Mouse (Mus musculus) thymus, adult 2 months (tissue): ENCODE measurements at regions not wholly inside any gene's neighbourhood (a gene's known extent, or its start where the extent isn't known, plus 50 kb on each side); places are given as distances from the start of the nearest gene placed in this dataset.

ENCODE experiments used
- DNase-seq: peaks from one replicate; pipeline ENCODE4 v3.0.0; 2021
- H3K27ac ChIP-seq: fragments of 200-500 bp; 2 replicates; pipeline ENCODE4 v1.5.1; 2012; ENCODE audit warnings: low read length, control low read depth; ENCODE audit not compliant: control insufficient read depth, insufficient read depth
- H3K27me3 ChIP-seq: fragments of 200-500 bp; 2 replicates; pipeline ENCODE4 v1.6.1; 2012; ENCODE audit warnings: mild to moderate bottlenecking, low read length, moderate library complexity, mixed read lengths; ENCODE audit not compliant: control insufficient read depth, insufficient read depth
- H3K36me3 ChIP-seq: fragments of 200-500 bp; 2 replicates; pipeline ENCODE4 v1.6.1; 2012; ENCODE audit warnings: mild to moderate bottlenecking, low read length, moderate library complexity; ENCODE audit not compliant: control insufficient read depth, insufficient read depth
- H3K4me1 ChIP-seq: fragments of 200-500 bp; replicated peaks from 2 replicates; pipeline ENCODE4 v1.6.1; 2012; ENCODE audit warnings: low read length; ENCODE audit not compliant: control insufficient read depth, insufficient read depth
- H3K4me3 ChIP-seq: fragments of 200-500 bp; 2 replicates; pipeline ENCODE4 v1.5.1; 2012; ENCODE audit warnings: mild to moderate bottlenecking, low read length, control low read depth, moderate library complexity; ENCODE audit not compliant: control insufficient read depth, insufficient read depth
- CTCF ChIP-seq: fragments of 200-500 bp; IDR thresholded peaks from 2 replicates; pipeline ENCODE4 v1.5.1; 2012; ENCODE audit warnings: mild to moderate bottlenecking, control low read depth, low read length, moderate library complexity, borderline replicate concordance; ENCODE audit not compliant: control insufficient read depth, poor library complexity, insufficient read depth; ENCODE audit errors: extremely low read depth
- POLR2A ChIP-seq: fragments of 200-500 bp; IDR thresholded peaks from 2 replicates; pipeline ENCODE4 v1.6.1; 2012; ENCODE audit warnings: mild to moderate bottlenecking, low read length, control low read depth, moderate library complexity; ENCODE audit not compliant: control insufficient read depth, poor library complexity, insufficient read depth; ENCODE audit errors: extremely low read depth
- WGBS: fragments of 180-500 bp; shearing (Covaris S2); methylation state at CpG from one replicate; pipeline ENCODE4 v1.1.7; 2018; 5-methylcytosine and 5-hydroxymethylcytosine counted together

DNA sequence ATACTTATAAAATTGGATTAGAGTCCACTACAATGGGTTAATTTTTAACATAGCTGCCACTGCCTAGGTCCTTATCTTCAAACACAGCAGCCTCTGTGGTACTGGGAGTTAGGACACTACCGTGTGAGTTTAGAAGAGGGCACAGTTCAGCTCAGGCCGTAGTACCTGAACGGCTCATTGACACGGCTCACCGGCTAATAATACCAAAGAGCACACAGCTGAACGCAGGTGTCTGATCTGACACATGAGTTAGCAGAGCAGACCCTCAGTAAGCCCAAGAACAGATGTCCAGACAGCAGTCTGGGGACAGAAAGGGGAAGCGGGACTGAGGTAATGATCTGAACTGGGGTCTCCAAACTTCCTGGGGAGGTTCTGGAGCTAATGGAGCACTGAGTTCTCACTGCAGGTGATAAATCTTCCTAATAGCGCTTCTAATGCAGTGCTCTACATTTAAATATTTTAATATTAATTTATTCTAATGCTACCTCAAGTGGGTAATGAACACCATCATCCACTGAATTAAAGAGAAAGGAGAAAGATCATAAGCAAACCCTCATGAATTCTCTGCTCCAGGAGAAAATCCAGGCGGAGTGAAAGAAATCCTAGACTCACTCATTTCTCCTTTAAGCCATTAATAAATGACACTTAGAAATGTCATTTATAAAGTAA, 90.8 kb upstream of the Rapgef5 start:
- no peak overlapping the region for H3K4me3 ChIP-seq
- H3K36me3 ChIP-seq = no peaks in the 10 kb centered on the region
- no peak for DNase-seq
- no peak overlapping the region for H3K27ac ChIP-seq
- TF ChIP-seq CTCF = no peak
- TF ChIP-seq POLR2A = no peak
- H3K27me3 ChIP-seq = no peaks in the 10 kb centered on the region
- WGBS = 49% methylated on average over 9 of the region's 9 CpGs
- H3K4me1 ChIP-seq = no peaks in the 10 kb centered on the region

DNA sequence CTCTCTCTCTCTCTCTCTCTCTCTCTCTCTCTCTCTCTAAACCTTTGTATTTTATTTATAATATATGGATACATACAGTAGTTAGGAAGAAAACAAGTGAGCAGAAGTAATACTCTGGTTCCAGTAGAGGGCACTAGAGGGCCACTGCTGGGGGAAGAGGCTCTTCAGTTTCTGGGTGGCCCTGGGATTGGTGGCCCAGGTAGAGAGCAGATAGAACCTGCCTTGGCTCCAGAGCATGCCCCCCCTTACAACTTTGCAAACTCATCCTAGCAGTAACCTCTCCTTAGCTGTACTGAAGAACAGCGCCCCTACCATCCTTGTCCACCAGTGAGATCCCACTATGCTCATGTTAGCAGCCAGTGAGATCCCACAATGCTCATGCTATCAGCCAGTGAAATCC, 88.8 kb upstream of the Rapgef5 start:
- Histone ChIP-seq H3K27me3 (no peaks in the 10 kb centered on the region; the same call in 1 of the 2 replicates), H3K4me3 (no peak overlapping the region), H3K27ac (no peak overlapping the region), H3K36me3 (no peaks in the 10 kb centered on the region), H3K4me1 (no peaks in the 10 kb centered on the region)
- DNase-seq = peak; percentile 60
- TF ChIP-seq POLR2A = no peak
- peak; percentile 68; the same call in 1 of the 2 replicates for TF ChIP-seq CTCF
- 92% methylated on average over 1 of the region's 1 CpGs for WGBS

DNA sequence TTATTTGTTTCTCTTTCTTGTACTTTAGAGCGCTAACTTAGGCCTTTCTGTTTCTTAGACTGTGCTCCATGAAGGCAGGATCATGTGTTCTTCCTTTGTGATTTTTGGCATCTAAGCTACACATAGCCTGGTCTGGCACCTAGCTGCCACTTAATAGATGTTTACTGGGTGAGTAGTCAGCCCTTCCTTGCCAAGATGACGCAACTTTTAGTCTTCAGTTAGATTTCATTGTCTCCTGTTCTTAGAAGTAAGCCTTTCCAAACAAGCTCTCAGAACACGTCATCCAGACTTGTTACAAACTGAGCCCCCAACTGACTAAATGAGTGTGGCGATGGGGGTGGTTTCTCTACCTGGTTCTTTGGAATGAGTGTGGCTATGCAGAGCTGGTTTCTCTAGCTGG, 85.4 kb upstream of the Rapgef5 start:
- TF ChIP-seq POLR2A (no peak), CTCF (no peak)
- Histone ChIP-seq H3K27ac (no peak overlapping the region), H3K36me3 (no peaks in the 10 kb centered on the region), H3K4me1 (no peaks in the 10 kb centered on the region), H3K27me3 (no peaks in the 10 kb centered on the region; the same call in 1 of the 2 replicates), H3K4me3 (no peak overlapping the region)
- 95% methylated on average over 4 of the region's 4 CpGs for WGBS
- no peak for DNase-seq

DNA sequence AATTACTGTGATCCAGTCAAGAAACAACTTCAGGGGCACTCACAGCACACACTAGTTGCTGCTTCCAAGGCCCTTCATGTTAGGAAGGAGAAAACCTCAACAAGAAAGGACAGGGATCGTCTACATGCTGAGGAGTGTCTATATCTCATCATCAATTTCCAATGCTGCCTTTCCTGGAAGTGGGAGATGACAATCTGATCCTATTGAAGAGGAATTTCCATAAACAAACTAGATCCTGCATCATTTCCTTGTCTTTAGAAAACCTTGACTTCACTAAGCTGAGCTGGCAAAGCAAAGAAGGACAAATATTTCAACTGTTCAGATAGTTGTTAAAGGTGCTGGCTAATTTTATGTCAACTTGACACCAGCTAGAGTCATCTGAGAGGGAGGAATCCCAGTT, 83.5 kb upstream of the Rapgef5 start:
- TF ChIP-seq POLR2A (no peak), CTCF (no peak)
- no peak for DNase-seq
- no peaks in the 10 kb centered on the region for H3K4me1 ChIP-seq
- H3K27ac ChIP-seq = no peak overlapping the region
- no peaks in the 10 kb centered on the region for H3K36me3 ChIP-seq
- WGBS = 87% methylated on average over 1 of the region's 1 CpGs
- H3K27me3 ChIP-seq = no peaks in the 10 kb centered on the region; the same call in 1 of the 2 replicates
- H3K4me3 ChIP-seq = no peak overlapping the region

DNA sequence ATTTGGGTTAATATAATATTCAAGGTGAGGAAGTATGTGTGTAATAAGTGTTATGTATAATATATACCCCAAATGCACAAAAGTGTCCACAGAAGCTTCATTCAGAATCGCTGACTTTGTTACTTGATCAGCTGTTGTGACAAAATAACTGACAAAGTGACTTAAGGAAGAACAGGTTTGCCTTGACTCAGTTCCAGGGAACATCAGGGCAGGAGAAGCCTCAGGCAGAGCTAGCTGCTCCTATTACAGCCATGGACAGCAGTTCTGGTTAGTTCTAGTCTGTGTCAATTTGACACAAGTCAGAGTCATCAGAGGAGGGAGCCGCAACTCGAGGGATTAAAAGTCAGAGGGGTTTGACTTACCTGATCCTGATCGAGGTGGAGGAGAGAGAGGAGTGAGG, 79.3 kb upstream of the Rapgef5 start:
- no peak for TF ChIP-seq POLR2A
- no peak for TF ChIP-seq CTCF
- Histone ChIP-seq H3K27ac (no peak overlapping the region), H3K27me3 (no peaks in the 10 kb centered on the region), H3K36me3 (no peaks in the 10 kb centered on the region), H3K4me1 (no peaks in the 10 kb centered on the region), H3K4me3 (no peak overlapping the region)
- WGBS = 89% methylated on average over 4 of the region's 4 CpGs
- DNase-seq = no peak

DNA sequence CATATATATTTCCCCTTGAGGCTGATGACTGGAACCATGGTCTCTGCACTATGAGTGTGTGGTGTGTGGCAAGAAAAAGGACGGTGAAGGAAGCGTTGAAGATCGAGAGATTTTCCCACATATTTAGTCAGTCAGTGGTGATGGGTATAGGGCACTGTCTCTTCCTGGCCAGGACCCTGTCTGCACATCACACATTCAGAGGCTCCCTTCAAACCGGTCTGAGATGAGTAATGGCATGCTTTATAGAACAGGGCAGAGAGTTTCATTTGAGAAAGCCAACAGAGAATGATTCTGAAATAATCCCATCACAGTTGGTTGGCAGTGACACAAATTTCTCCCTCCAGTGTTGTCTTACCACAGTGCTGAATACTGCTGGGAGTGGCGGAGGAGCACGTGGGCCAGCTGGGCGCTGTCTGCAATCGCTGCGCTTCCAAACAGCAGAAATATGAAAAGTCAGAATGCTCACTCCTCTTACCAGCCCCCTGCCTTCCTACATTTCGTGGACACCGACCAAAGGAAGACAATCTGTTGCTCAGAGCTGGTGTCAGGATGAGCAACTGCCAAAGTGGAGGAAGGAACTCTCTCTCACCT, 77.2 kb upstream of the Rapgef5 start:
- no peaks in the 10 kb centered on the region for H3K27me3 ChIP-seq
- 84% methylated on average over 11 of the region's 11 CpGs for WGBS
- TF ChIP-seq CTCF (no peak), POLR2A (no peak)
- no peaks in the 10 kb centered on the region for H3K4me1 ChIP-seq
- H3K27ac ChIP-seq = no peak overlapping the region
- no peak for DNase-seq
- H3K36me3 ChIP-seq = no peaks in the 10 kb centered on the region
- no peak overlapping the region for H3K4me3 ChIP-seq
